Mouse (Mus musculus) hindbrain, postnatal 0 days (tissue): ENCODE measurements around the gene Spg11. TPM values are rescaled to one million over a fixed set of nuclear protein-coding genes. Genes with fewer than 3 reads are reported as not detected.

Source experiments
- ATAC-seq: fragments of 200-750 bp; cut with Nextera tagmentation; 2 replicates; pipeline ENCODE4 v1.8.0; 2017; ENCODE audit warnings: mild to moderate bottlenecking, moderate TSS enrichment, moderate library complexity
- DNase-seq: peaks from one replicate; pipeline ENCODE4 v3.0.0-alpha.2; 2015; ENCODE audit warnings: low spot score
- H3K27ac ChIP-seq: fragments of 300-500 bp; sonication (generic); 2 replicates; pipeline ENCODE4 v1.5.1; 2014; ENCODE audit warnings: mild to moderate bottlenecking
- H3K27me3 ChIP-seq: fragments of 300-500 bp; sonication (generic); 2 replicates; pipeline ENCODE4 v1.6.1; 2014; ENCODE audit warnings: low read length, mixed read lengths; ENCODE audit not compliant: insufficient read depth
- H3K36me3 ChIP-seq: fragments of 300-500 bp; sonication (generic); 2 replicates; pipeline ENCODE4 v1.6.1; 2014; ENCODE audit warnings: low read length, mixed read lengths; ENCODE audit not compliant: insufficient read depth
- H3K4me1 ChIP-seq: fragments of 300-500 bp; sonication (generic); 2 replicates; pipeline ENCODE4 v1.6.1; 2014; ENCODE audit warnings: antibody characterized with exemption, low read length, mixed read lengths; ENCODE audit not compliant: insufficient read depth
- H3K4me2 ChIP-seq: fragments of 300-500 bp; sonication (generic); 2 replicates; pipeline ENCODE4 v1.6.1; 2014; ENCODE audit warnings: low read depth, mild to moderate bottlenecking, low read length, moderate library complexity, mixed read lengths
- H3K4me3 ChIP-seq: fragments of 300-500 bp; sonication (generic); 2 replicates; pipeline ENCODE4 v1.5.1; 2014; ENCODE audit warnings: low read length
- H3K9ac ChIP-seq: fragments of 300-500 bp; sonication (generic); replicated peaks from 2 replicates; pipeline ENCODE4 v1.6.1; 2014; ENCODE audit warnings: mild to moderate bottlenecking, low read length, moderate library complexity, mixed read lengths
- H3K9me3 ChIP-seq: fragments of 300-500 bp; sonication (generic); 2 replicates; pipeline ENCODE4 v1.6.1; 2016; ENCODE audit warnings: low read length, mixed read lengths
- CTCF ChIP-seq: IDR thresholded peaks from 2 replicates; pipeline ENCODE4 v1.5.1; 2016; ENCODE audit warnings: antibody characterized with exemption, control low read depth, low read depth
- WGBS: fragments of 180-500 bp; shearing (Covaris S2); extraction: QIAGEN DNeasy Blood & Tissue Kit; methylation state at CpG from one replicate; pipeline ENCODE4 v1.1.7; 2014; 5-methylcytosine and 5-hydroxymethylcytosine counted together
- polyA plus RNA-seq: library from polyadenylated mRNA; unstranded; fragments of >200 nt; fragmentation: Nextera tagmentation; extraction: Ambion mirVana; gene quantifications from 2 replicates; pipeline ENCODE4 v1.2.1, GENCODE M21; 2015
- total RNA-seq: library from RNA; depleted of rRNA; stranded (reverse); fragments of >200 nt; gene quantifications from 2 replicates; pipeline ENCODE4 v1.2.3, GENCODE M21; 2014

The Spg11 gene
- total and polyA plus RNA-seq, 2 experiments from 2014 or later, result 4.3 to 21.9 TPM

DNA sequence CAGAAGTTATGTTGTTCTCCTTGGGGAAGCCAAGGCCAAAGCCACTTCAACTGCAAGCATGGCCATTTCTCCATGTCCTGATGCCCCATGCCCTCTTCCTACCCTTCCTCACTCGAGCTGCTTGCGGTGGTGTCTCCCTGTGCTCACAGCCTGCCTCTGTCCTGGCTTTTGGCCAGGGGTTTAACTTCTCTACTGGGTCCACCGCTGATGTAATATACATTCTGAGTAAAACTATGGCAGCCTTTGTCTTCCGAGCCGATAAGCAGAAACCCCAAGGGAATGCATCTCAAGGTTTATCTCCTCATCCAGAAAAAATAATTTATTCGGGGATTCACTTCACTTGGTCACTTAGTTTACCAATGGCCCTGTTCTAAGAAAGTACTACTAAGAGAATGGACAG is 28.5 kb upstream of the Spg11 start:
- no peaks in the 10 kb centered on the region for H3K27me3 ChIP-seq
- H3K9me3 ChIP-seq, result no peaks in the 10 kb centered on the region
- H3K4me3 ChIP-seq, result no peak overlapping the region
- DNase-seq, result peak; percentile 7
- H3K4me1 ChIP-seq, result 0 out of 2 replicates have a peak, but pooled peaks cover 6% of the 10 kb centered on the region
- peak overlapping the region; percentile 92; the same call in 1 of the 2 replicates for H3K4me2 ChIP-seq
- no peak for TF ChIP-seq CTCF
- H3K27ac ChIP-seq, result no peak overlapping the region
- H3K36me3 ChIP-seq, result no peaks in the 10 kb centered on the region
- 64% methylated on average over 6 of the region's 6 CpGs for WGBS
- H3K9ac ChIP-seq, result no peak overlapping the region
- ATAC-seq, result no peak

DNA sequence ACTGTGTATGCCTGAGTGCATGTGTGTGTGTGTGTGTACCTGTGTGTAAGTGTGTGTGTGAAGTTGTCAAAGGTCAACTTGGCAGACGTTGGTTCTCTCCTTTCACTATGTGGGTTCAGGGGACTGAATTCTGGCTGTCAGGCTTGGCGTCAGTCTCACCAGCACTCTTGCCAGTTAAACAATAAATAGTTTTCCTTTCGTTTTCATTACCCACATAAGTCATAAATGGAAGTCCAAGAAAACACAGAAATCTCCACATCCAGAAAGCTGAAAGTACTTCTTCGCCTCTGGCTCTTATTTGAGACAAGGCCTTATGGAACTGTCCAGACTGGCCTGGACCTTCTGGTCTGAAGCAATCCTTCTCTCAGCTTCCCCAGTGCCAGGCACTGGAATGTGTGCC is 27.6 kb upstream of the Spg11 start:
- H3K9me3 ChIP-seq, result no peaks in the 10 kb centered on the region
- ATAC-seq (no peak), DNase-seq (no peak)
- H3K27ac ChIP-seq, result no peak overlapping the region
- H3K9ac ChIP-seq, result no peak overlapping the region
- no peak overlapping the region for H3K4me2 ChIP-seq
- no peak overlapping the region for H3K4me3 ChIP-seq
- H3K4me1 ChIP-seq, result 0 out of 2 replicates have a peak, but pooled peaks cover 6% of the 10 kb centered on the region
- no peaks in the 10 kb centered on the region for H3K27me3 ChIP-seq
- no peak for TF ChIP-seq CTCF
- H3K36me3 ChIP-seq, result no peaks in the 10 kb centered on the region
- WGBS, result 68% methylated on average over 4 of the region's 4 CpGs

DNA sequence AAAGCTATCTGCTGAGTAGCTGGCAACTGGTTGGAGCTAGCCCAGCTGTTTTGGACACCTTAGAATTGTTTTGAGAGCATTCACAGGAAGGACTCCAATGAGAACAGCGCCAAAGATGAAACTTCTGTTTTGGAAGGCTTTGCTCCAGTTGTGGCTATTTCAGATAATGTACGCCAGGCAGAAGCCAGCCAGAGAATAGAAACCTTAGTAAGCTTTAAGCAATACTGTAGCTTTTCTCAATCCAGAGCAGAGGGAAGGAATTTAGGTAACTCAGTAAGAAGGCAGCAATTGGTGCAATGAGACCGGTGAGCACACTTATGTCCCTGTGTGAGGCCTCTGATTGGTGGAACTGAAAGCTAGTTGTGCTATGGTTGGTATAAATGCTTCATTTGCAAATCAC is 24.9 kb upstream of the Spg11 start:
- 0 out of 2 replicates have a peak, but pooled peaks cover 3% of the 10 kb centered on the region for H3K4me1 ChIP-seq
- 93% methylated on average over 3 of the region's 3 CpGs for WGBS
- H3K36me3 ChIP-seq, result no peaks in the 10 kb centered on the region
- H3K4me3 ChIP-seq, result no peak overlapping the region
- no peak overlapping the region for H3K4me2 ChIP-seq
- no peak overlapping the region for H3K27ac ChIP-seq
- no peak for DNase-seq
- H3K27me3 ChIP-seq, result no peaks in the 10 kb centered on the region
- ATAC-seq, result no peak
- no peak overlapping the region for H3K9ac ChIP-seq
- no peaks in the 10 kb centered on the region for H3K9me3 ChIP-seq
- no peak for TF ChIP-seq CTCF

DNA sequence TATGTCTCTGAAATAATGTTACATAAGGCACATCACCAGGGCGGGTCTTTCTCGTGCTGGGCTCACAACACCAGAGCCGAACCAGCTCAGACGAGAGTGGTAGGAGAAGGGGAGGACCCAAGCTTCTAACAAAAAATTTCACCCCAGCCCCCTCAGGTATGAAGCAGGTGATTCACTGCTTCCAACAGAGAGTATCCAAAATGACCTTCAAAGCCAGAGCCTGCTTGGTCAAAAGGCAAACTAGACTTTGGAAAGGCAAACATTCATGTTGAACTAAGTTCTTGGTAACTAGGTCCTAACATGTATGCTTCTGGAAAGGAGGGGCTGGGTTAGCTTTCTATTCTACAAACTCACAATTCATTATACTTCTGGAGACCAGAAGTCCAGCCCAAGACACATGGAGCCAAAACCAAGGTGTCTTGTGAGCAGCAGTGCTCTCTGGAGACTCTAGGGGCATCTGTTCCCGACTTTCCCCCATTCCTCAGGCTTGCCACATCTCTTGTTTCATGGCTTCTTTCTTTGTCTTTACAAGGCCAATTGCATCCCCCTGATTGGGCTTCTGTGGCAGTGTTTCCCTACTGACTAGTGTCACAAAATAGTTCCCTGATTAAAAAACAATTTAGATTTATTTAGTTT is 23.3 kb upstream of the Spg11 start:
- Histone ChIP-seq H3K4me3 (no peak overlapping the region), H3K9me3 (no peaks in the 10 kb centered on the region), H3K4me2 (no peak overlapping the region), H3K27ac (no peak overlapping the region), H3K9ac (no peak overlapping the region), H3K4me1 (no peaks in the 10 kb centered on the region), H3K36me3 (no peaks in the 10 kb centered on the region), H3K27me3 (no peaks in the 10 kb centered on the region)
- DNase-seq (no peak), ATAC-seq (no peak)
- 73% methylated on average over 5 of the region's 5 CpGs for WGBS
- peak; percentile 18; the same call in 1 of the 2 replicates for TF ChIP-seq CTCF

DNA sequence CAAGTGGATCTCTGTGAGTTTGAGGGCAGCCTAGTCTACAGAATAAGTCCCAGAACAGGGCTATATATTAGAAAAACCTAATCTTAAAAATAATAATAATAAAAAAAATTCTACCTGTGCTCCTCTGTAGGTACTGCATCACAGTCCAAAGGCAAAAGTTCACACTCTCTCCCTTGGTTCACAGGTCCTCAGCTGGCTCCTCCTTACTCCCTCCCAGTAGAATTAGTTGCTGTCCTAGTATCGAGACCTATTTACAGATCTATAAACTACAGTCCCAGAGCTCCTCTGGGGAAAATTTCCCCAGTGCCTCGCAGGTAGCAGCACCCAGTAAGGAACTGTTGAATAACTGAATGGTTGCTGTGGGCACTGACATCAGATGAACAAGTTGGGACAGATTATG is 22.6 kb upstream of the Spg11 start:
- H3K27ac ChIP-seq, result no peak overlapping the region
- DNase-seq (no peak), ATAC-seq (no peak)
- no peaks in the 10 kb centered on the region for H3K36me3 ChIP-seq
- no peak for TF ChIP-seq CTCF
- H3K9ac ChIP-seq, result no peak overlapping the region
- 74% methylated on average over 2 of the region's 2 CpGs for WGBS
- no peaks in the 10 kb centered on the region for H3K27me3 ChIP-seq
- H3K4me3 ChIP-seq, result no peak overlapping the region
- no peaks in the 10 kb centered on the region for H3K4me1 ChIP-seq
- H3K4me2 ChIP-seq, result no peak overlapping the region
- H3K9me3 ChIP-seq, result no peaks in the 10 kb centered on the region

DNA sequence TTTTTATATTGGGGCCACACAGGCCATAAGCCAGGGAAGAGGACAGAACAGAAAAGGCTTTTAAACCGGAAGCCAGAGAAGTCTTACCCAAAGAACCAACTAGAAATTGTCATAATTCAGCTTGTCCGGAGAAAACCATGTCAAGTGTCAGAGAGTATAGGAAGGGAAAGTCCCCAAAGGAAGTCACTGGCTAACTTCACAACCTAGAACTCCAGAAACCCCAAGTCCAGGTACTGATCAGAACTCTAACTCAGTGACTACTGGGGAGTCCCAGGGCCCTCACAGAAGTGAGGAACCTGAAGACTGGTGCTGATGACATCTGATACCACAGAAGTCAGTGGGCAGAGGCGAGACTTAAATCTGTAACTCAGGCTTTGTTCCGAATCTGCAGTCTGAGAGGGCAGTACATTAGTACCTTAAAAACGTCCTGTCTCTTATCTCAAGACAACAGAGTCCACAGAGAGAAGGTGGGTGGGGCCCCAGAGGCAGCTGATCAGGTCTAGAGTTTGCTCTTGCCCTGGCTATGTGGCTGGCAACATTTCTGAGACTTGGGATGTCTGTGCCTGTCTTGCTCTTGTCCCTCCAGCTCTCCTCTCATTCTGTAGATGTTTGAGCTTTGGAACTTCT is 19.8 kb upstream of the Spg11 start:
- H3K4me1 ChIP-seq, result no peaks in the 10 kb centered on the region
- WGBS, result 72% methylated on average over 5 of the region's 5 CpGs
- no peak for TF ChIP-seq CTCF
- H3K9ac ChIP-seq, result no peak overlapping the region
- no peak for DNase-seq
- H3K27ac ChIP-seq, result no peak overlapping the region
- H3K36me3 ChIP-seq, result no peaks in the 10 kb centered on the region
- no peak for ATAC-seq
- no peak overlapping the region for H3K4me3 ChIP-seq
- no peaks in the 10 kb centered on the region for H3K9me3 ChIP-seq
- H3K27me3 ChIP-seq, result no peaks in the 10 kb centered on the region
- H3K4me2 ChIP-seq, result no peak overlapping the region

DNA sequence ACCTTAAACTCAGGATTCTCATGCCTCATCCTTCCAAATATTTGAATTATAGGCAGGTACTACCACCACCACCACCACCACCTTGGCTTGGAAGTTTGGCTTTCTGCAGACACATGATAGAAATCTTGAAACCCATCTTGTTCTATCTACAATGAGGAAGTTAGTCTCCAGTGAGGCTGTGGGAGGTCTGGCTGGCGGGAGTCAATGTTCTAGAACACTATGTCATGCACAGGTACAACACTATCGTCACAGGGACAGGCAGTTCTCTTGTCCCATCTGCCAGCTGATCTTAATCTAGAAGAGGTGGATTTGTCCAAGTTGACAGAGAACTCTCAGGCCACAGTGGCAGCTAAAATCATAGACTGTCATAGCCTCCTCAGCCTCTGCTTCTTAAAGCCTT is 14.4 kb upstream of the Spg11 start:
- Histone ChIP-seq H3K4me2 (no peak overlapping the region), H3K9ac (no peak overlapping the region), H3K36me3 (no peaks in the 10 kb centered on the region), H3K27me3 (no peaks in the 10 kb centered on the region), H3K27ac (no peak overlapping the region), H3K4me1 (no peaks in the 10 kb centered on the region), H3K9me3 (no peaks in the 10 kb centered on the region), H3K4me3 (no peak overlapping the region)
- no peak for DNase-seq
- TF ChIP-seq CTCF, result no peak
- WGBS, result 78% methylated on average over 2 of the region's 2 CpGs
- ATAC-seq, result no peak
